Mouse (Mus musculus): ENCODE measurements around the gene Hk1.
A peak's percentile ranks its signal among the peaks of the same experiment; 100 is the strongest.

GRCm38 (mm10) chr10:62230708-62231394 lies 148.9 kb downstream of the Hk1 start, which contains the start of gene Tspan15:
- peak; percentile 50; the same call in 1 of the 2 replicates for TF ChIP-seq POLR2A (IDR thresholded peaks at IDR 0.05; ENCODE audit: low read depth, low read length)
- no peak for TF ChIP-seq CTCF (IDR thresholded peaks at IDR 0.05; ENCODE audit: borderline replicate concordance, insufficient read depth, low read length)

Measured in embryonic fibroblast, embryonic 13.5 days (primary cell).